Mouse (Mus musculus) limb, embryonic 13.5 days (tissue): ENCODE data around the gene Zmat3. TPM values are rescaled to one million over a fixed set of nuclear protein-coding genes. Genes with fewer than 3 reads are reported as not detected.

ENCODE experiments used
- ATAC-seq: fragments of 200-750 bp; cut with Nextera tagmentation; 2 replicates; pipeline ENCODE4 v1.8.0; 2017; ENCODE audit warnings: low read depth, moderate number of reproducible peaks, moderate TSS enrichment; ENCODE audit not compliant: low FRiP score
- H3K27ac ChIP-seq: fragments of 300-500 bp; sonication (generic); 2 replicates; pipeline ENCODE4 v1.5.1; 2015; ENCODE audit warnings: inconsistent platforms, mild to moderate bottlenecking, moderate library complexity
- H3K27me3 ChIP-seq: fragments of 300-500 bp; sonication (generic); 2 replicates; pipeline ENCODE4 v1.6.1; 2015; ENCODE audit warnings: mild to moderate bottlenecking, inconsistent platforms
- H3K36me3 ChIP-seq: fragments of 300-500 bp; sonication (generic); 2 replicates; pipeline ENCODE4 v1.6.1; 2015; ENCODE audit warnings: inconsistent platforms, mild to moderate bottlenecking, moderate library complexity
- H3K4me1 ChIP-seq: fragments of 300-500 bp; sonication (generic); 2 replicates; pipeline ENCODE4 v1.6.1; 2015; ENCODE audit warnings: inconsistent platforms
- H3K4me2 ChIP-seq: fragments of 300-500 bp; sonication (generic); replicated peaks from 2 replicates; pipeline ENCODE4 v1.6.1; 2015; ENCODE audit warnings: inconsistent platforms, mild to moderate bottlenecking, moderate library complexity
- H3K4me3 ChIP-seq: fragments of 300-500 bp; sonication (generic); 2 replicates; pipeline ENCODE4 v1.5.1; 2015; ENCODE audit warnings: moderate library complexity, mild to moderate bottlenecking, inconsistent platforms
- H3K9ac ChIP-seq: fragments of 300-500 bp; sonication (generic); 2 replicates; pipeline ENCODE4 v1.6.1; 2015; ENCODE audit warnings: mild to moderate bottlenecking, inconsistent platforms
- H3K9me3 ChIP-seq: fragments of 300-500 bp; sonication (generic); 2 replicates; pipeline ENCODE4 v1.6.1; 2016; ENCODE audit warnings: inconsistent platforms
- WGBS: fragments of 180-500 bp; shearing (Covaris S2); methylation state at CpG from one replicate; pipeline ENCODE4 v1.1.7; 2015; 5-methylcytosine and 5-hydroxymethylcytosine counted together
- polyA plus RNA-seq: library from polyadenylated mRNA; unstranded; fragments of >200 nt; fragmentation: Nextera tagmentation; extraction: Ambion mirVana; gene quantifications from 2 replicates; pipeline ENCODE4 v1.2.1, GENCODE M21; 2015

The Zmat3 gene
- polyA plus RNA-seq, 1 experiment from 2014 or later = 5.5 TPM

DNA sequence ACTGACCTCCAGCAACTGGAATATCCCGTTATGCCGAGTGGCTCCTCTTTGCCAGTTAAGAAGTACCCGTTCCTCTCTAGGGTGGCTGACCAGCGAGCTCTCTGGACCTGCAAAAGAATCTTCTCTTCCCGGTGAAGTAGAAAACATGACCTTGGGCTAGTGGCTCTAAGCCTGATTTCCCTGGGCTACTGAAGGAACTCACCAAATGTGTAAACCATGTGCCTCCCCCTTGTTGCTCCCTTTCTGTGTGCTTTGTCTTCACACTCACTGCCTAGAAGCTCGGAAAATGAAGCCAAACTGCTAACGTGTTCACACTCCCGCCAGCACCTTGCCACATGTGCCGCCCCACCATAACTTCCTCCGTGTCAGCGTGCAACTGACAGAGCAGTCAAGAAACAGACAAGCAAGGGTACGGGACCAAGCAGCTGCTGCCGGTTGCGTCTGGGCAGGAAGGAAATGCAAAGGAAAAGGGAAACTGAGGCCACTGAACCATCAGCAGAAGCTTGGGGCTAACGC, 47.9 kb downstream of the Zmat3 start:
- 58% methylated on average over 15 of the region's 15 CpGs for WGBS
- no peak overlapping the region for H3K4me2 ChIP-seq
- H3K9me3 ChIP-seq = no peaks in the 10 kb centered on the region
- ATAC-seq = no peak
- no peak overlapping the region for H3K9ac ChIP-seq
- H3K27me3 ChIP-seq = 0 out of 2 replicates have a peak, but pooled peaks cover 5% of the 10 kb centered on the region
- H3K4me1 ChIP-seq = peaks cover 8% of the 10 kb centered on the region; the same call in 1 of the 2 replicates
- H3K36me3 ChIP-seq = no peaks in the 10 kb centered on the region
- no peak overlapping the region for H3K27ac ChIP-seq
- H3K4me3 ChIP-seq = no peak overlapping the region

- H3K9ac ChIP-seq = no peak overlapping the region
- 0 out of 2 replicates have a peak, but pooled peaks cover 5% of the 10 kb centered on the region for H3K27me3 ChIP-seq
- no peak for ATAC-seq
- WGBS = 28% methylated on average over 12 of the region's 12 CpGs
- peaks cover 8% of the 10 kb centered on the region; the same call in 1 of the 2 replicates for H3K4me1 ChIP-seq
- no peaks in the 10 kb centered on the region for H3K36me3 ChIP-seq
- no peaks in the 10 kb centered on the region for H3K9me3 ChIP-seq
- H3K4me3 ChIP-seq = no peak overlapping the region
- no peak overlapping the region for H3K27ac ChIP-seq
- H3K4me2 ChIP-seq = no peak overlapping the region; the same call in 1 of the 2 replicates
Observed at GRCm38 (mm10) chr3:32317165-32317900, 48.5 kb downstream of the Zmat3 start.

DNA sequence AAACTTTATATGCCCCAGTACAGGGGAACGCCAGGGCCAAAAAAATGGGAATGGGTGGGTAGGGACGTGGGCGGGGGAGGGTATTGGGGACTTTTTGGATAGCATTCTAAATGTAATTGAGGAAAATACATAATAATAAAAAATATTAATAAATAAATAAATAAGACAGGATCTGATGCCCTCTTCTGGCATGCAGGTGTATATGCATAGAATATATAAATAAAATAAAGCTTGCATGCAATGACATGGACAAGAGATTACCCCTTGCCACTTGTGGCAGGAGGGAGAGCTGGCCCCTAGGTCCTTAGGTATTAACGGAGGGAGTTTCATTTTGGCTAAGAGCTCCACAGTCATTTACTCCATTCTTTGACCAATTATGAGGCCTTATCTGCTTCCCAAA, 51.1 kb downstream of the Zmat3 start:
- Histone ChIP-seq H3K27ac (no peak overlapping the region), H3K4me3 (no peak overlapping the region), H3K9ac (no peak overlapping the region), H3K9me3 (no peaks in the 10 kb centered on the region), H3K27me3 (0 out of 2 replicates have a peak, but pooled peaks cover 5% of the 10 kb centered on the region), H3K4me2 (no peak overlapping the region), H3K4me1 (peaks cover 8% of the 10 kb centered on the region; the same call in 1 of the 2 replicates), H3K36me3 (no peaks in the 10 kb centered on the region)
- WGBS = 91% methylated on average over 4 of the region's 4 CpGs
- ATAC-seq = no peak

DNA sequence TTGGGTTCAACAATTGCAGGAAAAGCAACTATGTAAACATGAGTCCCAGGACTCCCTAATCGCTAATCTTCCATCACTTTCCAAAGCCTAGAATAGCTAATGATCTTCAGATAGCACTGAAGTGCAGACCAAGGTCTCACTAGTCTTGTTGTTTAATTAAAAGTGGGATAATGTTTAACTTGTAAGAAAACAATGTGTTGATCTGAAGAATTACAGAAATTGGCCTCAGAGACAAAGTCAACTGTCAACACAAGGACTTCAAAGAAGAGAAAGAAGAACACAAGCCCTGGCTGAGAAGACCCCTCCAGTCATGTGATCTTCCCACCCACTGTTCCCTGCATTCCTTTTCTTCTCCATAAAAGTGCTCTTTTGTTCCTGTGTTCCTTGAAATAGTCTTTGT, 61.6 kb downstream of the Zmat3 start:
- H3K27ac ChIP-seq = no peak overlapping the region
- no peaks in the 10 kb centered on the region for H3K4me1 ChIP-seq
- H3K4me3 ChIP-seq = no peak overlapping the region
- no peak overlapping the region for H3K9ac ChIP-seq
- no peak for ATAC-seq
- no peaks in the 10 kb centered on the region for H3K27me3 ChIP-seq
- H3K36me3 ChIP-seq = no peaks in the 10 kb centered on the region
- H3K9me3 ChIP-seq = no peaks in the 10 kb centered on the region
- WGBS = 86% methylated on average over 1 of the region's 1 CpGs
- H3K4me2 ChIP-seq = no peak overlapping the region

GRCm38 (mm10) chr3:32292001-32292400, 73.8 kb downstream of the Zmat3 start:
- no peaks in the 10 kb centered on the region; the same call in 1 of the 2 replicates for H3K27me3 ChIP-seq
- no peak overlapping the region for H3K9ac ChIP-seq
- no peak overlapping the region for H3K4me3 ChIP-seq
- no peak overlapping the region for H3K27ac ChIP-seq
- ATAC-seq = no peak
- 44% methylated on average over 4 of the region's 4 CpGs for WGBS
- H3K36me3 ChIP-seq = no peaks in the 10 kb centered on the region
- no peaks in the 10 kb centered on the region for H3K9me3 ChIP-seq
- H3K4me2 ChIP-seq = no peak overlapping the region
- H3K4me1 ChIP-seq = 0 out of 2 replicates have a peak, but pooled peaks cover 4% of the 10 kb centered on the region

Other genes starting within 250 kb of the Zmat3 start
- gene Pik3ca, start 31.7 kb upstream of the Zmat3 start, polyA plus RNA-seq = 8.5 and 10.6 TPM in 2 replicates
- gene Kcnmb3, start 126.2 kb upstream of the Zmat3 start, polyA plus RNA-seq = 0.10 TPM in 1 of 2 replicates, not detected in the other
- gene Zfp639, start 144.2 kb upstream of the Zmat3 start, polyA plus RNA-seq = 40.7 and 42.2 TPM in 2 replicates
- 31.8 and 34.9 TPM in 2 replicates for gene Mfn1, start 163.5 kb upstream of the Zmat3 start, polyA plus RNA-seq